Mouse (Mus musculus): Measurements from ENCODE around the gene Rtn2.

GRCm38 (mm10) chr7:19337122-19337521 is 54.7 kb downstream of the Rtn2 start:
- no peak for TF ChIP-seq CTCF (IDR thresholded peaks at IDR 0.05; ENCODE audit: borderline replicate concordance, insufficient read depth, low read length)
- TF ChIP-seq POLR2A (IDR thresholded peaks at IDR 0.05; ENCODE audit: low read depth, low read length): no peak

Measured in embryonic fibroblast, embryonic 13.5 days (primary cell).